Mouse (Mus musculus): ENCODE results near the gene Ttc39a. TPM values are rescaled to one million over a fixed set of nuclear protein-coding genes. Genes with fewer than 3 reads are reported as not detected.
"Not testable (repeated sequence)": the region's sequence is repeated elsewhere in the genome, so short reads cannot be mapped to it uniquely, and the experiment has no call there.

The Ttc39a gene
- 1 to 10 TPM; 1.2 TPM for total RNA-seq (2021)

- peak in 1 of 2 experiments; percentile 49 for DNase-seq (ENCODE audit: extremely low spot score in 1 of 2, low spot score in 2 of 2)
- intact Hi-C loops (cut with DNase I), result no loop called here
These were observed at the start of gene Ttc39a for GRCm38 (mm10) chr4:109406486-109407175. Gene Ttc39a, plus strand, starts transcription at chr4:109406623.

- DNase-seq (ENCODE audit: extremely low spot score in 1 of 2, low spot score in 2 of 2), result no peak
- intact Hi-C loops (cut with DNase I), result no loop called here
These were observed 28.3 kb upstream of the Ttc39a start for GRCm38 (mm10) chr4:109378107-109378506.

GRCm38 (mm10) chr4:109382457-109382856 is 24.0 kb upstream of the Ttc39a start:
- intact Hi-C loops (cut with DNase I), result no loop called here
- DNase-seq (ENCODE audit: extremely low spot score in 1 of 2, low spot score in 2 of 2), result no peak

- intact Hi-C loops (cut with DNase I), result no loop called here
- no peak for DNase-seq (ENCODE audit: extremely low spot score in 1 of 2, low spot score in 2 of 2)
These were observed 20.8 kb upstream of the Ttc39a start for GRCm38 (mm10) chr4:109385599-109385998.

- DNase-seq (ENCODE audit: extremely low spot score in 1 of 2, low spot score in 2 of 2), result no peak
- intact Hi-C loops (cut with DNase I), result no loop called here
These were observed 13.1 kb upstream of the Ttc39a start for GRCm38 (mm10) chr4:109393229-109393779.

- no peak for DNase-seq (ENCODE audit: extremely low spot score in 1 of 2, low spot score in 2 of 2)
- intact Hi-C loops (cut with DNase I), result no loop called here
These were observed 12.5 kb upstream of the Ttc39a start for GRCm38 (mm10) chr4:109393902-109394301.

- intact Hi-C loops (cut with DNase I), result no loop called here
- no peak for DNase-seq (ENCODE audit: extremely low spot score in 1 of 2, low spot score in 2 of 2)
These were observed 11.9 kb upstream of the Ttc39a start for GRCm38 (mm10) chr4:109394314-109395074.

- intact Hi-C loops (cut with DNase I), result no loop called here
- DNase-seq (ENCODE audit: extremely low spot score in 1 of 2, low spot score in 2 of 2), result no peak
These were observed 6.0 kb upstream of the Ttc39a start for GRCm38 (mm10) chr4:109400366-109400980.

- intact Hi-C loops (cut with DNase I), result no loop called here
These were observed 5.2 kb upstream of the Ttc39a start for GRCm38 (mm10) chr4:109401176-109401689.

GRCm38 (mm10) chr4:109404908-109405307 is 1.5 kb upstream of the Ttc39a start:
- intact Hi-C loops (cut with DNase I); DNase-seq (ENCODE audit: extremely low spot score in 1 of 2, low spot score in 2 of 2): not testable (repeated sequence)

More at GRCm38 (mm10) chr4:109401176-109401689, 5.2 kb upstream of the Ttc39a start:
- DNase-seq (ENCODE audit: extremely low spot score in 1 of 2, low spot score in 2 of 2), result no peak

- DNase-seq (ENCODE audit: extremely low spot score in 1 of 2, low spot score in 2 of 2), result no peak
- intact Hi-C loops (cut with DNase I), result no loop called here
These were observed 1.0 kb upstream of the Ttc39a start for GRCm38 (mm10) chr4:109405415-109405814.

- intact Hi-C loops (cut with DNase I), result no loop called here
- peak; percentile 36 to 76 for DNase-seq (ENCODE audit: extremely low spot score in 1 of 2, low spot score in 2 of 2)
These were observed 353 bp upstream of the Ttc39a start for GRCm38 (mm10) chr4:109406054-109406485.

- intact Hi-C loops (cut with DNase I), result no loop called here
- DNase-seq (ENCODE audit: extremely low spot score in 1 of 2, low spot score in 2 of 2), result no peak
These were observed 725 bp downstream of the Ttc39a start for GRCm38 (mm10) chr4:109407176-109407520.

GRCm38 (mm10) chr4:109407701-109408485 is 1.5 kb downstream of the Ttc39a start:
- intact Hi-C loops (cut with DNase I), result no loop called here
- no peak for DNase-seq (ENCODE audit: extremely low spot score in 1 of 2, low spot score in 2 of 2)

- DNase-seq (ENCODE audit: extremely low spot score in 1 of 2, low spot score in 2 of 2), result no peak
- intact Hi-C loops (cut with DNase I), result no loop called here
These were observed 4.4 kb downstream of the Ttc39a start for GRCm38 (mm10) chr4:109410681-109411376.

- no peak for DNase-seq (ENCODE audit: extremely low spot score in 1 of 2, low spot score in 2 of 2)
- intact Hi-C loops (cut with DNase I), result no loop called here
These were observed 5.0 kb downstream of the Ttc39a start for GRCm38 (mm10) chr4:109411377-109411967.

GRCm38 (mm10) chr4:109412233-109412632 is 5.8 kb downstream of the Ttc39a start:
- intact Hi-C loops (cut with DNase I), result no loop called here
- no peak for DNase-seq (ENCODE audit: extremely low spot score in 1 of 2, low spot score in 2 of 2)

GRCm38 (mm10) chr4:109417998-109418397 is 11.6 kb downstream of the Ttc39a start:
- intact Hi-C loops (cut with DNase I), result no loop called here
- DNase-seq (ENCODE audit: extremely low spot score in 1 of 2, low spot score in 2 of 2), result no peak

Measured in left cerebral cortex, postnatal 10 days (tissue).